ENCODE assay signal across 15 mouse cellular contexts in the genomic region with DNA sequence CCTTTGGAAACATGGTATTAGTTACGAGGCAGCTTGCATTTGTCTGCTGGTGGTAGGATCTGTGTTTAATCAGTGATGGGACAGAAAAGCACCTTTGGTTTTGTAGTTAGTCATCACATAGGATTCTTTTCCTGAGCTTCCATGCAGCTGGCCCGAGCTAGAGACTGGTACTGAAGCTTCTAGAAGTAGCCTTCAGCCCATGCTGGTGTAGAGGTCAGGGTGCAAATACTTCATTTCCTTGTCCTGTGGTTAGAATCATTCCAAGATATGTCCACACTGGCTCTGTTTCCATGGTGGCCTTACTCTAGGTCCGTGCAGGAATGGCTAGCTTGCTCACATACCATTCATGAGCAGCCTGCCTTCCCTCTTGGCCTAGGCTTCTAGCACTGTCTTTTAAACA.
DNase-seq lines count a peak whose midpoint lies in the region; ATAC-seq and TF ChIP-seq lines count a peak whose summit lies in the region.
"Had no signal": no experiment of that assay in that cellular context is flagged by ENCODE, and none has a peak within 500 bp of the region (broad histone marks: within the 10 kb centered on the region; RNA-seq: fewer than 3 reads in every experiment).

No protein-coding gene starts in this region.

- peaks cover 29% of the 10 kb centered on the region for H3K4me1 ChIP-seq in forebrain, embryonic 14.5 days (ENCODE audit: control insufficient read depth, insufficient read depth, low read length)
- H3K4me1 ChIP-seq in forebrain, postnatal 0 days (ENCODE audit: insufficient read depth): peaks cover 10% of the 10 kb centered on the region

- DNase-seq in forebrain, embryonic 14.5 days (ENCODE audit: low spot score): no peak
- no peak for DNase-seq in forebrain, postnatal 0 days
- DNase-seq in kidney, adult 18-20 months: peak; percentile 12
- DNase-seq in kidney, postnatal 14 days: no peak
- peak; percentile 56 for DNase-seq in Patski (ENCODE audit: low read depth, low spot score)
- DNase-seq in fibroblast of lung, adult 2 months (ENCODE audit: low read depth): peak; percentile 42
- DNase-seq in c-Kit-positive CD71-positive TER-119-positive erythroid progenitor cells, embryonic 14.5 days (ENCODE audit: low spot score): no peak
- DNase-seq in ovary, adult 18-20 months (ENCODE audit: low spot score): no peak
- DNase-seq: adrenal gland, postnatal 25 days; cerebellum, adult 8-10 months; liver; liver, postnatal 0 days had no signal

- in situ Hi-C loops in Patski (cut with MboI; ENCODE audit: low pct_unique_long_range_greater_than_20kb): no loop called here

- no peak overlapping the region for H3K4me3 ChIP-seq in forebrain, embryonic 14.5 days (ENCODE audit: low read depth, low read length)
- H3K4me3 ChIP-seq in forebrain, postnatal 0 days (ENCODE audit: low read depth, low read length): no peak overlapping the region
- H3K4me3 ChIP-seq: forebrain, embryonic 13.5 days had no signal

- 79% methylated on average over 3 of the region's 3 CpGs for WGBS in forebrain, embryonic 14.5 days
- 71% methylated on average over 3 of the region's 3 CpGs for WGBS in forebrain, postnatal 0 days

- ATAC-seq in forebrain, embryonic 14.5 days: no peak
- ATAC-seq in forebrain, postnatal 0 days: no peak
- ATAC-seq in Patski: peak; percentile 84
- ATAC-seq: forebrain, embryonic 13.5 days; liver, postnatal 0 days; midbrain, embryonic 16.5 days had no signal

- H3K4me2 ChIP-seq in forebrain, embryonic 14.5 days (ENCODE audit: low read length): no peak overlapping the region
- no peak overlapping the region for H3K4me2 ChIP-seq in forebrain, postnatal 0 days (ENCODE audit: low read depth)
- H3K4me2 ChIP-seq: forebrain, embryonic 13.5 days had no signal

- no peaks in the 10 kb centered on the region for H3K27me3 ChIP-seq in forebrain, embryonic 14.5 days (replicated peaks; ENCODE audit: control insufficient read depth, insufficient read depth, low read length)
- no peaks in the 10 kb centered on the region for H3K27me3 ChIP-seq in forebrain, postnatal 0 days (ENCODE audit: insufficient read depth, low read length)
- H3K27me3 ChIP-seq in Patski: no peaks in the 10 kb centered on the region
- H3K27me3 ChIP-seq: forebrain, embryonic 13.5 days had no signal

- H3K9me3 ChIP-seq in forebrain, embryonic 14.5 days (replicated peaks; ENCODE audit: control insufficient read depth, low read length): no peaks in the 10 kb centered on the region
- H3K9me3 ChIP-seq in forebrain, postnatal 0 days (ENCODE audit: low read length): no peaks in the 10 kb centered on the region
- H3K9me3 ChIP-seq: forebrain, embryonic 13.5 days had no signal

- TF ChIP-seq CTCF in forebrain, postnatal 0 days (IDR thresholded peaks at IDR 0.05; ENCODE audit: low read depth): no peak
- TF ChIP-seq CTCF in Patski (IDR thresholded peaks at IDR 0.05): no peak

- 0 out of 2 replicates have a peak, but pooled peaks cover 5% of the 10 kb centered on the region for H3K36me3 ChIP-seq in forebrain, embryonic 14.5 days (ENCODE audit: control insufficient read depth, insufficient read depth, low read length)
- no peaks in the 10 kb centered on the region for H3K36me3 ChIP-seq in forebrain, postnatal 0 days (ENCODE audit: insufficient read depth)

- H3K9ac ChIP-seq in forebrain, embryonic 14.5 days (ENCODE audit: low read length): no peak overlapping the region
- no peak overlapping the region for H3K9ac ChIP-seq in forebrain, postnatal 0 days
- H3K9ac ChIP-seq: forebrain, embryonic 13.5 days; liver, postnatal 0 days had no signal

- POLR2A ChIA-PET in Patski (lab: Charles Lee): interaction anchor here (0.7 to 1.3 kb wide), 2 partner anchors 12 to 148 kb away, joined by 3 to 4 read pairs; no protein-coding TSS in a partner anchor

- CTCF ChIA-PET in Patski (lab: Charles Lee): interaction anchor here (0.5 kb wide), 1 partner anchor 1205 kb away, joined by 3 read pairs; no protein-coding TSS in a partner anchor

- 0 out of 2 replicates have a peak overlapping the region, but pooled peaks have one; percentile 21 for H3K27ac ChIP-seq in forebrain, embryonic 14.5 days (ENCODE audit: low read depth, low read length)
- no peak overlapping the region for H3K27ac ChIP-seq in forebrain, postnatal 0 days (ENCODE audit: low read depth, low read length)
- H3K27ac ChIP-seq: forebrain, embryonic 13.5 days; hindbrain, postnatal 0 days had no signal

Comparison
In these comparisons a context has a peak if more than half of its experiments do, and no peak if none do; other contexts are left out.
1. DNase-seq: peak in kidney, adult 18-20 months (single experiment), Patski (single experiment) and fibroblast of lung, adult 2 months (single experiment); none in forebrain, embryonic 14.5 days (single experiment), forebrain, postnatal 0 days (single experiment), kidney, postnatal 14 days (single experiment), c-Kit-positive CD71-positive TER-119-positive erythroid progenitor cells, embryonic 14.5 days (single experiment) and ovary, adult 18-20 months (single experiment).